Mouse (Mus musculus) brain, embryonic 14.5 days (tissue): ENCODE results near the gene Eda.

ENCODE experiments used
- CTCF ChIP-seq: fragments of 200-500 bp; IDR thresholded peaks from 2 replicates; pipeline ENCODE4 v1.5.1; 2012; ENCODE audit warnings: inconsistent platforms, mild to moderate bottlenecking, moderate library complexity, borderline replicate concordance; ENCODE audit not compliant: insufficient read depth, insufficient read length; ENCODE audit errors: extremely low read depth
- POLR2A ChIP-seq: fragments of 200-500 bp; IDR thresholded peaks from 2 replicates; pipeline ENCODE4 v1.6.1; 2012; ENCODE audit warnings: mild to moderate bottlenecking, inconsistent platforms, borderline replicate concordance; ENCODE audit not compliant: poor library complexity, insufficient read depth, insufficient read length, severe bottlenecking; ENCODE audit errors: extremely low read depth

DNA sequence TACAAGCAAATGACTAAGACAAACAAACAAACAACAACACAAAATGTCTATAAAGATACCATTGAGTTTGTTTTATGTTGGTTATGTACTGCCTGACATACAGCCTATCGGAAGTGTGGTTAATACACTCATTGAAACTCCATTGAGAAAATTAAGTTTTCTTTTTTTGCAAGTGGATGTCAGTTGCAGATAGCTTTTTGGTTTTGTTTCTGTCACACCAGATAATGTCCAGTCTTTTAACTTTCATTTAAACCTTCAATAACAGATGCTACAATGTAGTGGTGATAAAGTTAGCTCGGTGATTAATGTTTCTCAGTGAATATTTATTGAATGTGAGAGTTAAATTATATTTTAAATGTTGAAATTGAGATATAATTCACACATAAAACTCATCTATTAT is 23.9 kb downstream of the Eda start:
- TF ChIP-seq CTCF = no peak
- no peak for TF ChIP-seq POLR2A
